Mouse (Mus musculus) natural killer cell, adult 2 months (primary cell): ENCODE measurements around the gene Arhgap15.

Experiments
- DNase-seq, 2 experiments: peaks; one replicate each; pipeline ENCODE4 v3.0.0; 2022; ENCODE audit warnings: low spot score in 2 of 2

The Arhgap15 gene

DNA sequence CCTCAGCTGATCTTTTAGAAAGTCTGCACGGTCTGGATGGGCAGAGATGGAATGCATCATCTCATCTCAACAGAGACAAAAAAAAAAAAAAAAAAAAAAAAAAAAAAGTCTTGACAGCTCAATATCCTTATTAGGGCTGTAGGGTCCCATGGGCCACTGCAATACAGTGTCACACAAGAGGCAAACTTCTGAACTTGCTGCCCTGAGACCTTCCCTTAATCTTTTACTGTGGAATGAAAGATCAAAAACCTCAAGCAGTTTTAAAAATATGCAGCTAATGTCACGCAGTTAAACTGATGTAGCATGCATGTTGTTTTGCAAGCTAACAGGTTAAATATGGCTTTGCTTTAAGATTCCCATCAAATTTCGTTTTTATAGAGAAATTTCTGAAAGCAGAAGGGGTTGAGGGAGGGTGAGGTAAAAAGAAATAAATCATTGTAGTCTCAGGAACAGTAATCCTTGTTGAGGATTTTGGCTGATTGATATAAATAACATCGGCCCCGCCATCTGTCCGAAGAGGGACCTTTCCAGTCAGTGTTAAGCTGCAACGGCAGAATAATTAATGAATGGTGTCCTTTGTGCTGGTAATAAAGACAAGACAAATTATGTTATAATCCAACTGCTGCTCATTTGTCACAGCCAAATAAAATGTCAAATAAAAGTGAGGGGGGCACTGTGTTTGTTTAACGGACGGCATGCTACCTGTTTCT lies 555.8 kb downstream of the Arhgap15 start:
- DNase-seq: no peak

DNA sequence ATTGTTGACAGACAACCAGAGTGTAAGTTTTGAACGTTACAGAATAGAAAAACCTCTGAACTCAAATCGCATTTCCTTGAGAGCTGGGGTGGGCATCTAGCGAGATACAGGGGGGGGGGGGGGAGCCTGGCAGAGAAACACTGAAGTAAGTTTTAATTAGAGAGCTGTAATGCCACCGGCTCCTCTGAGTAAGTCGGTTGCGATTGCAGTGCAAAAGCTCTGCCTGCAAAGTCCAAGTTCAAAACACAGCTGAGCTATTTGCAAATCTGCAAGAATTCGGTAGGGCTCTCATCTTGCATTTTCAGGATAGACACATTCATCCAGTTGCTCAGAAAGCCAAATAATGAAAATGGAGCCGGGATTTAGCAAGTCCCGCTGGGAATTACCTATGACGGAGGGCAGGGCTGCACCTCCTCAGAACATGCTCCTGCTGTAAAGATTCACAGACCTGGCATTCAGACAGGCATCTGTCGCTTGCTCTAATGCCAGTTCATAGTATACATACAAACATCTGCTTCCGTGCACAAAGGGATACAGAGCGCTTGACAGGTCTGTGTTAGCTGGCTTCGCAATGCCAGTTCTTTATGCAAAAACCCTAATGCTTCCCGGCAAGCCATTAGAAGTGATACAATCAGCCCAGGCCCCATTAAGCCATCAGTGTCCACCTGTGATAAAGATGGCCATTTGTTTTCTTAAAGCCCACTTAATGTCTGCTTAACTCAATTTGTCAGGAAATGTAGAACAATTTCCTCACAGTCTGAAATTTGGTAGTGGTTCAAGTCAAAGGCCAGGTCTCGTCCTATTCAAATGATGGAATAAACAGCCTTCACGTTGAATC lies 556.6 kb downstream of the Arhgap15 start:
- no peak for DNase-seq

DNA sequence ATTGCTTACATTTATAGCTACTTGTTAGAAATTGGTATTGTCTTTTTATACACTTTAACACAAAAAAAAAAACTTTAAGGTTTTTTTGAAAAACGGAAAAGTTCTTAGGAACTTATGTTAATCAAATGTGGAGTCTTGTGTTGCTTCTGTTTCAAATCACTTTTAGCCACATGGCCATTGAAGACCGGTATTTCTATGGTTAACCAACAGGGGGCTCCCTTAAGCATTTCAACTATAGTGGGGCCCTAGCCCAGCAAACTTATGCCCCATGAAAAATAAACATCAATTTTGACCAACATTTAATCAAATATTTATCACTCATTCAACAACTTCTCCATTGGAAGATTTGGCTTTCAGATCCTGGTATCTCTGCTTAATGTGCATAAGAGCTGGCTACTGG lies 557.5 kb downstream of the Arhgap15 start:
- DNase-seq: no peak

DNA sequence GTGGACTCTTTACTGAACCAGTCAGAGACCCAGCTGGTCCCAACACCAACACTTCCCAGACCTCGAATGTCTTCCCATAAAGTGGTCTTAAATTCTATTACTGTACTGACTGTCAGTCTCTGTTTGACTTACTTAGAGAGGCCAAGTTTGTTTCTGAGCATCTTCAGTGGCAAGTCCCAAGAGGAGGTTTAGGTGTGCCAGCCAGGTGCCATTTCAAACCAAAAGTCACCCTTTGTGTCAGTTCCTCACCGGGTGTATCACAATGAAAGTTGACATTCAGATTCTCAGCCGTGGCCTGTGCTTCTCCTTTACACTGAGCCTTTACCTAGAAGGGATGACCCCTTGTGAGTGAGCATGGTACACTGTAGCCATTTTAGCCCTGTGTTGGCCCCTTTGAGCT lies 560.5 kb downstream of the Arhgap15 start:
- no peak for DNase-seq

DNA sequence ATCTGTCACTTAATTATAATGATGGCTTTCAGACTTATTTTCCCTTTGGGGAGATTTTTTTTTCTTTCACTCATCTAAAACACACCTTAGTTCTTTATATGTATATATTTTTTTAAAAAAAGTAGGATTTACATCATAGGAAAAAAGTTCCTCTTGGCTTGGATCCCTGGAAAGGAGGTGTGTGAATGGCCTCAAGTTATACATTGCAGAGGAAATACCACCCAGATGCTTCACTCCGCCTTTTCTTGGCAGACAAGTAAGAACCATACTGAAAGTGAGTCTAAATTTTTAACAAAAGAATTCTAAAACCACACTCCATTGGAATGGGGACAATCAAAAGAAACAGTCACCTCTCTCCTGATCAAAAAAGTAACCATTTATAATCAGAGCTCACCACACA lies 560.9 kb downstream of the Arhgap15 start:
- DNase-seq: no peak

DNA sequence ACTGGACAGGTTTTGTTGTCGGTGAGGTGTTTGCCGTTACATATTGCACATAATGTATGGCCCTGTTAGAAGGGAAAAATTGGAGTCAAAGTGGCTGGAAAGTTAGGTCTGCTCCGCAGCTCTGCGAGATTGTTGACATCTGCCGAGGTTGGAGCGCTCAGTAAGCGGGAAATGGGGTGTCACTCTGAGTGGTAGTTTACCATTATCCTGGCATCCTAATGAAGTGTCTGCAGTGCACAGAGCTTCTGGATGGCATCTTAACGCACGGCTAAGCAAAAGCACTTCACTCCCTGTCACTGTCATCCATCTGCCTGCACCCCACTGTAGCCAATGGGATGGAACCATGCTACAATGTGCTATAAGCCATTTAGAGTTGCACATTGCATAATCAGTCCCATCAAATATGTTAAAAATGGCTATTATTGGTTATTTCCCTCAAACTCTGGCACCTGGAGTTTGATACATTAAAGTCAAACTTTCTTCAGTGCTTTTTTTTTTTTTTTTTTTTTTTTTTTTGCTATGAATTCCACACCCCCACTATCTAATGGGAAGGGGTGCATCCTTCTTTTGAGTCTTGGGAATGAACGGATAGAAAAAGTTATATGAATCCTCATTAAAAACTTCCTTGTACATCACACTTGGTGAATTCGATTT lies 561.6 kb downstream of the Arhgap15 start:
- DNase-seq: no peak

DNA sequence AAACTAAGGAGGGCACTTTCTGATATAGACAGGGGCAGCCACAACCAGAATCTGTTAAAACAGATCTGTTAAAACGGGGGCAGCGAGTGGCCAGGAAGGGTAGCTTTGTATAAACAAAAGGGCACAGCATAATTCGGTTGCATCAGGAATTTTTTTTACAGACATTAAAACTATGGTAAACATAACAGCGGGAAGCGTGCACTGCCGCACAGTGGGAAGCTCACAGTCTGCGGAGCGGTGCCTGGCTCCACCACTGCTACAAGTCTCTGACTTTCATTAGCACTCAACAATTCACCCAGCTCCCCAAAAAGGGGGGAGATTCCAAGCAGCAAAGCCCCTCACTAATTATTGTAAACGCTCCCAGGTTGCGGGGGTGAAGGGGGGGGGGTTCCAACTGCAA lies 562.6 kb downstream of the Arhgap15 start:
- no peak for DNase-seq

DNA sequence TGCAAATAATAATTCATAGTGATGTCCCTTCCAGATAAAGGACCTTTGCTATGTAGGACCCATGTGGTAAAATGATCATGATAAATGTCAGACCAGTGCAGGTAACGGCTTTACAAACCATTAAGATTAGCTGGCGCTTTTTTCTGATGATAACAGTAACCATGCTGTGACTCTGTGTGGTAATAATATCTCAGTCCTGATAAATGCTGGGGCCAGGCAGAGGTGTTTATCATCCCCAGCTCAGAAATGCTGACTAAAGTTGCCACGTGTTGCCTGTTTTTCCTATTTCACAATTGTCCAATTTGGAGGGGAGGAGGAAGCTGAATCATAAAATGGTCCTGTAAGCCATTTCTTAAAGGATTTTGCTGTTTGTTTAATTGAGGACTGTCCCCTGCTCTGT lies 564.9 kb downstream of the Arhgap15 start:
- DNase-seq: no peak

DNA sequence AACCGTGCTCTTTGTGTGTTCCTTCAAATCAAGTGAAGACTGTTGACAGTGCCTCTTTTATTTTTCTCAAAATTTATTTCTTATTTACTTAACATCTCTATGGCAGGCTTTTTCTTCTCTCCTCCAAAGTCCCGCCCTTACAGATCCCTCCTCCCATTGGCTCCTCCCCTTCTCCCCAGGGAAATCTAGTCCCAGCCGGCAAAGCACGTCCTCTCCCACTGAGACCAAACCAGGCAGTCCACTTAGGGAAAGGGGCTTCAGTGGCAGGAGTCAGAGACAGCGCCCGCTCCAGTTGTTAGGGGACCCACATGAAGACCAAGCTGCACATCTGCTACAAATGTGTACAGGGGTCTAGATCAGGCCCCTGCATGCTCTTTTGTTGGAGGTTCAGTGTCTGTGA lies 569.8 kb downstream of the Arhgap15 start:
- no peak for DNase-seq

DNA sequence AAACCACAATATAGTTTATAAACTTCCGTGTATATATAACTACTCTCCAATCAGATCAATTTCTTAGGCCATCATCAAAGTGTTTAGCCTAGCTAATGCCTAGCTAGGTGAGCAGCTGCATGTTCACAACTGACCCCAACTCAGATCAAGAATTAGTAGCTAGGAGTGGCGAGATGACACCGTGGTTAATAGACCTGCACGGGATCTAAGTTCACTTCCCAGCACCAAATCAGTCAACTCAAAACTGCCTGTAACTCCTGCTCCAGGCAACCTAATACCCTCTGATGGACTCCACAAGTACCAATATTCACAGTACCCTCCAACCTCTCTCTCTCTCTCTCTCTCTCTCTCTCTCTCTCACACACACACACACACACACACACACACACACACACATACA lies 570.9 kb downstream of the Arhgap15 start:
- DNase-seq: no peak

DNA sequence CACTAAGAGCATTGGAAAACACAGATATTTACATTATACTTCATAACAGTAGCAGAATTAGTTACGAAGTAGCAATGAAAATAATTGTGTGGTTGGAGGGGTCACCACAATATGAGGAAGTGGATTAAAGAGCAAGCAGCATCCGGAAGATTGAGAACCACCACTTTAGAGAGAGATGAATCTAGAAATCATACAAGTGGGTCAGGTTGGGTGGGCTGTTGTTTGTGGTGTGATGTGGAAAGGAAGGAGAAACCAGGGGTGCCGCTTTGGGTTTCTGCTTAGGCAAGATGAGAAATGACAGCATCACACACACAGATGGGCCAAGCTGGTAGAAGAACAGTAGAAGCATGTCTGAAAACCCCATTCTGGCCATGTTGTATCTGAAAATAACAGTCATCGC lies 575.2 kb downstream of the Arhgap15 start:
- DNase-seq: peak in 1 of 2 experiments; percentile 11

DNA sequence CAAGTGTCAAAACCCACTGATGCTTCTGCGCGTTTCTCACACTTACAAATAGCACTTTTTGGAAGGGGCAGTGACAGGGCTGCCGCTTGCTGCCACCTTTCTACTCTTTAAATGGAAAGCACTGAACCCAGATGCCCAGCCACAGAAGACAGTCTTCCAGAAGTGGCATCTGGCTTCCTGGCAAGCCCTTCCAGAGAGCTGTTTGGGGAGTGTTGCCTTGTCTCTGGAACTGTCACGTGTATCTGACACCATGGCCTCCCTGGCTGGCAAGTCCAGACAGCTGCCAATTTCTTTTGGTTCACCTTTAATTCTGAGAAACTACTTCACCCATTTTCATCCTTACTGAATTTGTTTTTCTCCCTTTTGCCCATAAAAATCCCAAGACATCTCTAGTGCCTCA lies 584.7 kb downstream of the Arhgap15 start:
- DNase-seq: no peak

DNA sequence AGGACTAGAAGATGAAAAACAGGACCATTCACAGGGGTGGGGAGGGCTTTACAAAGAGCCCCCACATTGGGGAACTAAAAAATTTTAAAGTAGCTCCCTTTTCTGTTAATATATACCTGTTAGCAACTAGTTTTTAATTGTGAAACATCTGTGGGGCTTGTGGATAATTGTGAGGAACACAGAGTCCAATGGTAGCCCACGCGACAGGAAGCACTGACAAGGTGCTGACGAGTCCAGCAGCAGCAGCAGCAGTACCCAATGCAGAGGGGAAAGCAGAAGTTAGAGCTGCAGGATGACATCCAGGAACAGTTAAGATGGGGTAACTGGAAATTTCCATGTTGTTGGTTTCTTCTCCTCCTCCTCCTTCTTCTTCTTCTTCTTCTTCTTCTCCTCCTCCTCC lies 585.4 kb downstream of the Arhgap15 start:
- DNase-seq: no peak

DNA sequence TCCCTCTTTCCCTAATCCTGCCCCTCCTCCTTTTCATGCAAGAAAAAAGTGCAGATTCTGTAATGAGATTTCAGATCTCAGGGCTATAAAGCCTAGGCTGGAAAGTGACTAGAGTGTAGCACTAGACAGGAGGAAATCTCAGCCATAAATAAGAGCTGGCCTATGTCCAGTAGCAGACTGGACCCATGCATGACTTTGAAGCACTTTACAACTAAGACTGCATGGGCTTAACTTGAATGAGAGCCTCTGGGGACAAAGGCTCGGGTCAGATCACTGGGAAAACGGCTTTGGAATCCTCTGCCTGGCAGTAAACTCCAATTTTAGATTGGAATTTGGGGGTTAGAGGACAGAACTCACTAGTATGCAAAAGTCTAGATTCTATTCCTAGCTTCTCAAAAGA lies 585.9 kb downstream of the Arhgap15 start:
- DNase-seq: no peak

DNA sequence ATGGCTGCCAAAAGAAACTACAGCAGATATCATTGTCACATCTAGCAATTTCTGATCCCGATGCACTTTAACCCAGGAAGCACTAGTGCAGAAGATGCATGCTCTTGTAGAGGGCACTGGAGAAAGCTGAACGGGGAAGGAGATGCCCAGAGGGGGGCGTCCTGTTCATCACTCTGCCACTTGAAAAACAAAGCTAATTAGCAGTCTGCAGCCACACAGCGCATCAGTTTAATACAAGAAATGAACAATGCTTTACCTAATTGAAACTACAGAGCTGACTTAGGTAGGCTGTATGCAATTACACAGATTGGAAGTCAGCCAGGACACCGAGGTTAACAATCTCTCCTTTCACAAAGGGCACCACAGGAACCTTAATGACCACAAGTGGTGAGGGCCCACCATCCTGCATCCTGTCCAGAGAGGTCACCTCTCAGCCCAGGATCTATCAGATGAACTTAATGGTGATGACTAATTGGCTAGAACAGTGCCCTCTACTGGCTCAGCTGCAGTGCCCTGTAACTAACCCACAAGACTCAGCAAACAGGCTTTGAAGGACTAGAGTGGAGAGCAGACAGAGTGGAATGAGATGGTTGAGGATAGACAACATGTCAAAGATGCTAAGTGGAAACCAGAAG lies 588.2 kb downstream of the Arhgap15 start:
- DNase-seq: peak; percentile 22 to 35

DNA sequence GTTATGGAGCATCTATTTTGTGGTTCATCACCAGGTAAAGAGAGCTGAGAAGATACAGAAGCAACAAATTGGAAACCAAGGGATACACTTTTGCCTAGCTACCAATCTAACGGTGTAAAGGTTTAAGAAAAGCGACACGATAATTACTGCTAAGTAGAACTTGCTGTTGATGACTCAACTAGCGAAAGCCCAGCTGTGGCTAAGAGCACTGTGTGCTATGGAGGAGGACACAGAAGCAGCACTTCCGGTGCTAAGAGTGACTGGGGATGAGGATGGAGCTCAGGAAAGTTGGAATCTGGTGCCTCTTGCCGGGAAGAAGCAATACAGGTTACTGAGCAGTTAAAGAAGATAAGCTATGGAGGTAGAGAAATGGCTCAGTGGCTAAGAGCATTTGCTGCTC lies 589.8 kb downstream of the Arhgap15 start:
- DNase-seq: no peak

DNA sequence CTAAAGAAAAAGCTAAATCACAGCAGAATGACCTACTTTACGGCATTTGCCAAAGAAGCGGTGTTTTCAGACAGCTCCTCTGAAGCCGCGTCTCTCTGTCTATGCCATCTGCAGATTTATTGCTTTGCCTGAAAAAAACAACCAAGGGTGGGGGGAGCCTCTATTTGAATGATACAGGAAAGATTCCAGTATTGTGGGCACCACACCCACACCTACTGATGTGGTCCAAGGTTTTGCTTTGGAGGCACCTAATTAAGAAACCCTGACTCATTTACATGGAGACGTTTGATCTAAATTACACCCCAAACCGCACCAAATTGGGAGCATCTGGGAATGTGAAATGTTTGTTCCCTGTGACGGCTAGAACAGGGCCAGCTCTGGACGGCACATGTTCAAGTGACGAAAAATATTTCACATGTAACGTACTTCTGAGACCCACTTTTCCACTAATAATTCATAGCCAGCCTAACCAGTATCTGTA lies 592.5 kb downstream of the Arhgap15 start:
- DNase-seq: no peak

DNA sequence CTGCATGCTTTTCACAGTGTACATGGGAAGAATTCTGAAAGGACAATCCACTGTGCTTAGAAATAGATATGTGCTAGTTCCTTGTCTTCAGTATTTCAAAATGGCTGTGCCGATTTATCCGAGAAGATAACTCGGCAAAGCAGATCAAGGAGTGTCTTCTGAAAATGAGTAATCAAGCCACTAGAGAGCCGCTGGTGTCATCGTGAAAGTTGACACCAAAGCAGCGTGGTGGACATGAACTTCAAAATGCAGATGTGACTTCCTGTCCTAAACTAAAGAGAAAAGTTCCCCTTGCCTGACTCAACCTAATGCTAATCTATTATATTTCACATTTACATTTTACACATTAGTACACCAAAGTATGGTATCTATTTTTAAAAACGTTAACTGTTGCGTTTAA lies 596.2 kb downstream of the Arhgap15 start:
- no peak for DNase-seq

DNA sequence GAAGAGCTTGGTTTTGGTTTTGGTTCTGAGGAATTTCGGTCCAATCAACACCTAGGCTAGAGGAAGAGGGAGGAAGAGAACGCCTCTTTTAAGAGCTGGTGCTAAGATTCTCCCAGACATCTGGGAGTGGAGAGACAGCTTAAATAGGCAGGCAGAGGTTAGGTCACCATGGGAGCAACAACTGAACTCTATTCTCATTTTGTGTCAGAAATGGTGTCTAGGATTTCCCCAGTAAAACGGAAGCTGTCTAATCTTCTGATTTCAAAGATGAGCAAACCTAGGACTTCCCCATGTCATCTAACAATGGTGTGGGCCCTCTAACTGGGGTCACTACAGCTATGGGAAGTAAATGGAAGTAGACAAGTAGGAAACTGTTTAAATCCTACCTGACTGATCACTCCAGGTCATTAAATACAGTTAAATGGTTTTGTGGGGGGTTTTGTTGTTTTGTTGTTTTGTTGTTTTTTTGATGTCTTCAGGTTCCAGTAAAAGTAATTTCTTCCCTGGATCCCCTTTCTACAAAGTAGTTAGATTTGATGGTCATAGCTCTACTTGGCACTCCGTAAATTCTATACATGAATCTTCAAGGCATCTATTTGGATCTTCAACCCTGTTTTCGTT lies 596.8 kb downstream of the Arhgap15 start:
- DNase-seq: no peak

DNA sequence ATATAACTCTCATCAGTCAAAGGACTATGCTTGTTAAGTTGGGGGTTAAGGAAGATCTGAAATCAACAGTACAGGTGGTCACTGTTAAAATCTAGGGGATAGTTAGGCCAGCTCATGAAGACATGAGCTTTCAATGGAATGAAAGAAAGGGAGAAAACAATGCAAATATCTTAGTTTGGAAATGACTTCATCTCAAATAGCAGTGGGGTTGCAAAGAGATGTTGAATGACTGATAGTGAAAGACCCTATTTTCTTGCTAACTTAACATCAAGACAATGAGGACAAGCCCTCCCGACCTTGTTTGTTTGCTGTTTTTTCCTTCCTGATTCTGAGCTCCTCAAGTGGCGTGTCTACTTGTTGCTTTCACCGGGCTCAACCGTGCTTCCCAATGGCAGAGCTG lies 597.6 kb downstream of the Arhgap15 start:
- DNase-seq: no peak

DNA sequence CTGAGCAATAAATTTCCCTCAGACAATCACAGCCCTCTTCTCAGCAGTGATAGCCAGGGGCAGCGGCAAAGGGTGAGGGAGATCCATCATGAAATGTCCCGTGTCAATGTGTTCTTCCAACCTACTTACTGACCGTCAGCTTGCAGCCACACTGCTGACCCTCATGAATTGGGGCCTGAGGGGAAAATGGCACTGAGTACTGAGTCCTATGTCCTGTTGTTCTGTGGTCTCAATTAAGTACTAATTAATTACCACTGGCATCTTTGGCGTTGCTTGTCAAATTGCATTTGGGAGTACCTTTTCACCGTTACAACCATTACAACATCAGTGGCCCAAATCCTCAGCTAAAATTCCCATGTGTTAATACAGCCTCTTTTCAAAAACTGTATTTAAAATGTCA lies 599.2 kb downstream of the Arhgap15 start:
- DNase-seq: no peak

DNA sequence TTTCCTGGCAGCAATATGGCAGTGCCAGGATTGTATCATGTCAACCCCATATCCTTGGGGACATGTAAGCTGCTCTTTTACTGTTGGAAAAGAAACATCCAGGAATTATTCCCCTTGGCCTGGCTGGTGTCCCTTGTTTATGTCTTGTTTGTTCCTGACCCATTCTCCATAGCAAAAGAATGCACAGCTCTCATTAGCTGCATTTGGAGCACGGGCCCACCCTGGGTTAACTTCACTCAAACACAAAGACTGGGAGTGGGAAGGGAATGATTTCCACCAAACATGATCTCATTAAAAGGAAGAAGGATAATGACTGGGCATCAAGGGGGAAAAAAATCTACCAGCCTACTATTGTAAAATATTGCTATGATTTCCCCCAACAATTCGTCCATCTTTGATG lies 600.5 kb downstream of the Arhgap15 start:
- no peak for DNase-seq
